Mouse (Mus musculus) intestine, embryonic 16.5 days (tissue): ENCODE results near the gene Gpt2. TPM values are rescaled to one million over a fixed set of nuclear protein-coding genes. Genes with fewer than 3 reads are reported as not detected.

ENCODE experiments used
- polyA plus RNA-seq: library from polyadenylated mRNA; unstranded; fragments of >200 nt; fragmentation: Nextera tagmentation; extraction: Ambion mirVana; gene quantifications from 2 replicates; pipeline ENCODE4 v1.2.1, GENCODE M21; 2015

Gene Gpt2
- polyA plus RNA-seq, 1 experiment from 2014 or later: 12.4 TPM

Other genes with a start within 250 kb of the Gpt2 start
- gene Orc6, start 192.9 kb upstream of the Gpt2 start, polyA plus RNA-seq: 70.5 and 84.6 TPM in 2 replicates
- 196 and 202 TPM in 2 replicates for gene Vps35, start 192.8 kb upstream of the Gpt2 start, polyA plus RNA-seq
- gene Mylk3, start 106.2 kb upstream of the Gpt2 start, polyA plus RNA-seq: 17.8 and 19.9 TPM in 2 replicates
- gene 4921524J17Rik, start 59.7 kb upstream of the Gpt2 start, polyA plus RNA-seq: 32.6 and 33.2 TPM in 2 replicates
- gene Dnaja2, start 62.8 kb downstream of the Gpt2 start, polyA plus RNA-seq: 136 and 149 TPM in 2 replicates
- gene Neto2, start 208.3 kb downstream of the Gpt2 start, polyA plus RNA-seq: 3.0 and 3.6 TPM in 2 replicates